Mouse (Mus musculus) bone marrow, adult 2 months (tissue): ENCODE measurements around the gene Gm3415.
"Not testable (repeated sequence)": the region's sequence is repeated elsewhere in the genome, so short reads cannot be mapped to it uniquely, and the experiment has no call there.

Experiments used
- CTCF ChIP-seq: fragments of 200-500 bp; IDR thresholded peaks from 2 replicates; pipeline ENCODE4 v1.5.1; 2011; ENCODE audit warnings: low read length, control low read depth; ENCODE audit not compliant: control insufficient read depth, insufficient read depth
- POLR2A ChIP-seq: fragments of 200-500 bp; IDR thresholded peaks from 2 replicates; pipeline ENCODE4 v1.6.1; 2011; ENCODE audit warnings: low read depth, mild to moderate bottlenecking, control low read depth, low read length, borderline replicate concordance; ENCODE audit not compliant: control insufficient read depth

DNA sequence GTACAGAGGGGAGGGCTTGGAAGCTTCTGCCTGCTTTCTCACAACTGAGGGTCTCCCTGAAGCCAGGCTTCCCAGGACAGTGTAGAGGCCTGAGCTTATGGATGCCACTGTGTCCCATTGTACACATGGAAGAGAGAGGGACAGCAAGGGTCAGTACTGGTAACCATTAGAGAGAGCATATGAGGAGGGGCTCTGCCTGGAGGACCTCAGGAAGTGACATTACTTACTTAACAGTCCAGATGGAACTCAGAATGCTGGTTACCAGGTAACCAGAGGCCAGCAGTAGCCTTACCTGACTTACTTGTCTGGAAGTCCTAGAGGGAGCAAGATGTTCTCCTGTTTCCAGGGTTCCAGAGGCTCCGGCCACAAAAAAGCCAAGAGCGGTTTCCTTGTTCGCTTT is 30.4 kb upstream of the Gm3415 start, which contains the start of gene Gm3404:
- TF ChIP-seq POLR2A, CTCF: not testable (repeated sequence)
